Mouse (Mus musculus): ENCODE measurements at regions not wholly inside any gene's neighbourhood (a gene's known extent, or its start where the extent isn't known, plus 50 kb on each side); places are given as distances from the start of the nearest gene placed in this dataset.

GRCm38 (mm10) chr10:25619702-25620101 is 83.6 kb upstream of the Smlr1 start:
- no peak overlapping the region for H3K4me2 ChIP-seq
- peaks cover 16% of the 10 kb centered on the region for H3K4me1 ChIP-seq
- WGBS, result 91% methylated on average over 2 of the region's 2 CpGs
- ATAC-seq (replicated peaks), result no peak
- no peaks in the 10 kb centered on the region for H3K36me3 ChIP-seq (replicated peaks)
- no peak overlapping the region for H3K9ac ChIP-seq
- no peak overlapping the region for H3K27ac ChIP-seq
- H3K9me3 ChIP-seq, result no peaks in the 10 kb centered on the region
- H3K27me3 ChIP-seq (replicated peaks), result no peaks in the 10 kb centered on the region
- no peak overlapping the region for H3K4me3 ChIP-seq

GRCm38 (mm10) chr10:25601471-25601870 is 65.4 kb upstream of the Smlr1 start:
- Histone ChIP-seq H3K9me3 (no peaks in the 10 kb centered on the region), H3K4me3 (no peak overlapping the region), H3K4me2 (no peak overlapping the region), H3K9ac (no peak overlapping the region), H3K4me1 (no peaks in the 10 kb centered on the region), H3K27ac (no peak overlapping the region), H3K27me3 (replicated peaks) (no peaks in the 10 kb centered on the region), H3K36me3 (replicated peaks) (no peaks in the 10 kb centered on the region)
- no peak for ATAC-seq (replicated peaks)
- WGBS, result 96% methylated on average over 2 of the region's 2 CpGs

DNA sequence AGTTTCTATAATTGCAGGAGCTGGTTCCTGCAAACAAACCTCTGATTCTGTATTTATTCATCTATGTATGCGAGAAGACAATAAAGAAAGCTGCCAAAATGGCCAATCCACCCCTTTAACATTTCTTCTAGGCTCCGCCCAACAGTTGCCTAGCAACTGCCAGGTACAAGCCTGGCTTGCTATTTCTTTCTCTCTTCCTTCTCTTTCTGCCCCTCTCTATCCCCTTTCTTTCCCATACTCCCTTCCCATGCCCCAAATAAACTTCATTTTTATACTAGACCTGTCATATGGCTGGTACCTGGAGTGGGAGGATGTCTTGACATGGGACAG is 53.2 kb upstream of the Smlr1 start:
- 87% methylated on average over 2 of the region's 2 CpGs for WGBS
- no peak overlapping the region for H3K9ac ChIP-seq
- H3K36me3 ChIP-seq (replicated peaks), result no peaks in the 10 kb centered on the region
- H3K9me3 ChIP-seq, result no peaks in the 10 kb centered on the region
- ATAC-seq (replicated peaks), result peak; percentile 37; the same call in 1 of the 2 replicates
- H3K4me3 ChIP-seq, result no peak overlapping the region
- no peak overlapping the region for H3K27ac ChIP-seq
- H3K27me3 ChIP-seq (replicated peaks), result no peaks in the 10 kb centered on the region
- H3K4me1 ChIP-seq, result no peaks in the 10 kb centered on the region
- no peak overlapping the region for H3K4me2 ChIP-seq

DNA sequence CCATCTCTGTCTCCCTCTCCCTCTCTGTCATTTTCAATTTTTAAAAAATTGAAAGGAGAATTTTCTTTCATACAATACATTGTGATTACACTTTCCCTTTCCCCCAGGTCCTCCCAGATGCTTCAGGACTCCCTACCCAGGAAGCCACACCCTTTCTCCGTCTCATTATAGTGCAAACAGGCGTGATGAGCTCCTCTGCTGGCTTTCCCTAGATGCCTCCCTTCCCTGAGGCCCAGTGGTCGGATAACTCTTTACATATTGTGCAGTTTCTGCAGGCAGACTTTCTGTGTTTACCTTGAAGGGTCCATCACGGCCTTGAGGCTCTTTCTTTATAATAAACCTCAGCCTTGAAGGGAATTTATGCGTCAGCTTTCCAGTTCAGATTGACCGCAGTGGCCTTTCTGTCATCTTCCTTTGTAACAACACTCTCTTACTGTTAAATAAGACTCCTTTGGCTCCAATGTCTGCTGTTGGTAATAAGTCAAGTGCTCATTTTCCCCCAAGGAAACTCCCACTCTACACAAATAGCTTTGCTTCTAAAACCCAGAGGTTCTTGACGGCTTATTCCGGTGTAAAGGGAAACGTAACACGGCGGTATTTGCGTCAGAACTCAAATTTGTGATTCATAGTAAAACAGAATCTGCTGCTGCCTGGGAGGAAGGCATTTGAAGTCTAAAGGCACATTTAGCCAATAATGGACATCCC is 52.7 kb upstream of the Smlr1 start:
- Histone ChIP-seq H3K27ac (no peak overlapping the region), H3K9me3 (no peaks in the 10 kb centered on the region), H3K9ac (no peak overlapping the region), H3K36me3 (replicated peaks) (no peaks in the 10 kb centered on the region), H3K4me3 (no peak overlapping the region), H3K4me2 (no peak overlapping the region), H3K27me3 (replicated peaks) (no peaks in the 10 kb centered on the region), H3K4me1 (no peaks in the 10 kb centered on the region)
- WGBS, result 69% methylated on average over 12 of the region's 12 CpGs
- ATAC-seq (replicated peaks), result no peak
